Mouse (Mus musculus): ENCODE measurements around the gene Babam2.

DNA sequence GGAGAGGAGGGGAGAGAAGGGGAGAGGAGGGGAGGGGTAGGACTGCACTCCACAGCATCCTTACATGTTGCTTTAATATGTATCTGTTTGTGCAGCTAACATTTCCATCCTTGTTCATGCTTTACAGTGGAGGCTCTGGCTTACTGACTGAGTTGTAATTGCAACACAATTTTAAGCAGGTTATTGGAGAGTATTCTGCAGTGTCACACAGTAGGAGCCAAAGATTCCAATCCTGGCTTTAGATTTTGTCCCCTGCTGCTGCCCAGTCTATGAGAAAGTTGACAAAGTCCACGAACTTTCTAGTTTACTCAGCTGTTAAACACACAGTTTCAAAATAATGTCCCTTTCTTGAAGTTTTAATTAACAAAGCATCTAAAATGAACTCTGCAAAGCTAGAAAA is 358.6 kb downstream of the Babam2 start:
- TF ChIP-seq POLR2A (IDR thresholded peaks at IDR 0.05; ENCODE audit: insufficient read depth, low read length) (no peak), CTCF (IDR thresholded peaks at IDR 0.05; ENCODE audit: low read depth, low read length) (no peak)
